Mouse (Mus musculus) liver, embryonic 14.5 days (tissue): ENCODE measurements around the gene Kat8.

ENCODE experiments used
- CTCF ChIP-seq: IDR thresholded peaks from 2 replicates; pipeline ENCODE4 v1.5.1; 2016; ENCODE audit warnings: antibody characterized with exemption, low read depth, control low read depth
- EP300 ChIP-seq: IDR thresholded peaks from 2 replicates; pipeline ENCODE4 v1.6.1; 2016; ENCODE audit warnings: antibody characterized with exemption, low read depth

- no peak for TF ChIP-seq EP300
- TF ChIP-seq CTCF: no peak
Measured at GRCm38 (mm10) chr7:127966371-127966918, 54.1 kb downstream of the Kat8 start.
